Mouse (Mus musculus): Measurements from ENCODE around the gene Kcnh2. TPM values are rescaled to one million over a fixed set of nuclear protein-coding genes. Genes with fewer than 3 reads are reported as not detected.

Gene Kcnh2
- polyA plus RNA-seq, 1 experiment from 2014 or later, result 3.0 TPM

- ATAC-seq, result no peak
- H3K27ac ChIP-seq (ENCODE audit: low read depth, low read length), result no peak overlapping the region
- no peaks in the 10 kb centered on the region for H3K4me1 ChIP-seq (replicated peaks; ENCODE audit: control insufficient read depth, insufficient read depth, low read length)
- no peak overlapping the region for H3K4me2 ChIP-seq (replicated peaks; ENCODE audit: low read depth)
- no peaks in the 10 kb centered on the region for H3K27me3 ChIP-seq (replicated peaks; ENCODE audit: control insufficient read depth, insufficient read depth, low read length)
- TF ChIP-seq CTCF (IDR thresholded peaks at IDR 0.05; ENCODE audit: low read depth), result no peak
- 47% methylated on average over 6 of the region's 6 CpGs for WGBS
- no peak overlapping the region for H3K9ac ChIP-seq (ENCODE audit: low read depth, low read length)
- no peaks in the 10 kb centered on the region for H3K9me3 ChIP-seq (ENCODE audit: control insufficient read depth)
- no peaks in the 10 kb centered on the region for H3K36me3 ChIP-seq (ENCODE audit: control insufficient read depth, insufficient read depth)
- H3K4me3 ChIP-seq (ENCODE audit: low read depth, low read length), result no peak overlapping the region
Observed at GRCm38 (mm10) chr5:24374216-24374615, 22.8 kb upstream of the Kcnh2 start.

GRCm38 (mm10) chr5:24373807-24374206 is 22.4 kb upstream of the Kcnh2 start:
- H3K9me3 ChIP-seq (ENCODE audit: control insufficient read depth), result no peaks in the 10 kb centered on the region
- no peaks in the 10 kb centered on the region for H3K36me3 ChIP-seq (ENCODE audit: control insufficient read depth, insufficient read depth)
- H3K27ac ChIP-seq (ENCODE audit: low read depth, low read length), result no peak overlapping the region
- H3K9ac ChIP-seq (ENCODE audit: low read depth, low read length), result no peak overlapping the region
- H3K4me2 ChIP-seq (replicated peaks; ENCODE audit: low read depth), result no peak overlapping the region
- H3K4me1 ChIP-seq (replicated peaks; ENCODE audit: control insufficient read depth, insufficient read depth, low read length), result no peaks in the 10 kb centered on the region
- TF ChIP-seq CTCF (IDR thresholded peaks at IDR 0.05; ENCODE audit: low read depth), result no peak
- no peak overlapping the region for H3K4me3 ChIP-seq (ENCODE audit: low read depth, low read length)
- WGBS, result 78% methylated on average over 5 of the region's 5 CpGs
- no peak for ATAC-seq
- no peaks in the 10 kb centered on the region for H3K27me3 ChIP-seq (replicated peaks; ENCODE audit: control insufficient read depth, insufficient read depth, low read length)

- Histone ChIP-seq H3K36me3 (ENCODE audit: control insufficient read depth, insufficient read depth) (no peaks in the 10 kb centered on the region), H3K4me3 (ENCODE audit: low read depth, low read length) (no peak overlapping the region), H3K9me3 (ENCODE audit: control insufficient read depth) (no peaks in the 10 kb centered on the region), H3K27ac (ENCODE audit: low read depth, low read length) (no peak overlapping the region), H3K4me1 (replicated peaks; ENCODE audit: control insufficient read depth, insufficient read depth, low read length) (no peaks in the 10 kb centered on the region), H3K27me3 (replicated peaks; ENCODE audit: control insufficient read depth, insufficient read depth, low read length) (no peaks in the 10 kb centered on the region), H3K9ac (ENCODE audit: low read depth, low read length) (no peak overlapping the region), H3K4me2 (replicated peaks; ENCODE audit: low read depth) (no peak overlapping the region)
- TF ChIP-seq CTCF (IDR thresholded peaks at IDR 0.05; ENCODE audit: low read depth), result no peak
- no peak for ATAC-seq
- WGBS, result 87% methylated on average over 9 of the region's 9 CpGs
Observed at GRCm38 (mm10) chr5:24369767-24370166, 18.4 kb upstream of the Kcnh2 start.

GRCm38 (mm10) chr5:24366426-24366825 is 15.0 kb upstream of the Kcnh2 start:
- Histone ChIP-seq H3K36me3 (ENCODE audit: control insufficient read depth, insufficient read depth) (no peaks in the 10 kb centered on the region), H3K9ac (ENCODE audit: low read depth, low read length) (no peak overlapping the region), H3K9me3 (ENCODE audit: control insufficient read depth) (no peaks in the 10 kb centered on the region), H3K4me2 (replicated peaks; ENCODE audit: low read depth) (no peak overlapping the region), H3K27me3 (replicated peaks; ENCODE audit: control insufficient read depth, insufficient read depth, low read length) (no peaks in the 10 kb centered on the region), H3K27ac (ENCODE audit: low read depth, low read length) (no peak overlapping the region), H3K4me1 (replicated peaks; ENCODE audit: control insufficient read depth, insufficient read depth, low read length) (no peaks in the 10 kb centered on the region), H3K4me3 (ENCODE audit: low read depth, low read length) (no peak overlapping the region)
- ATAC-seq, result no peak
- TF ChIP-seq CTCF (IDR thresholded peaks at IDR 0.05; ENCODE audit: low read depth), result no peak
- WGBS, result 80% methylated on average over 9 of the region's 9 CpGs

- H3K9ac ChIP-seq (ENCODE audit: low read depth, low read length), result no peak overlapping the region
- H3K4me1 ChIP-seq (replicated peaks; ENCODE audit: control insufficient read depth, insufficient read depth, low read length), result no peaks in the 10 kb centered on the region
- no peak overlapping the region for H3K4me3 ChIP-seq (ENCODE audit: low read depth, low read length)
- H3K9me3 ChIP-seq (ENCODE audit: control insufficient read depth), result no peaks in the 10 kb centered on the region
- H3K27me3 ChIP-seq (replicated peaks; ENCODE audit: control insufficient read depth, insufficient read depth, low read length), result no peaks in the 10 kb centered on the region
- peak overlapping the region; percentile 21; the same call in 1 of the 2 replicates for H3K4me2 ChIP-seq (replicated peaks; ENCODE audit: low read depth)
- TF ChIP-seq CTCF (IDR thresholded peaks at IDR 0.05; ENCODE audit: low read depth), result no peak
- WGBS, result 43% methylated on average over 5 of the region's 5 CpGs
- no peak for ATAC-seq
- no peaks in the 10 kb centered on the region for H3K36me3 ChIP-seq (ENCODE audit: control insufficient read depth, insufficient read depth)
- no peak overlapping the region for H3K27ac ChIP-seq (ENCODE audit: low read depth, low read length)
Observed at GRCm38 (mm10) chr5:24365528-24365927, 14.1 kb upstream of the Kcnh2 start.

- Histone ChIP-seq H3K27ac (ENCODE audit: low read depth, low read length) (no peak overlapping the region), H3K9me3 (ENCODE audit: control insufficient read depth) (no peaks in the 10 kb centered on the region), H3K4me1 (replicated peaks; ENCODE audit: control insufficient read depth, insufficient read depth, low read length) (no peaks in the 10 kb centered on the region), H3K4me2 (replicated peaks; ENCODE audit: low read depth) (peak overlapping the region; percentile 21; the same call in 1 of the 2 replicates), H3K9ac (ENCODE audit: low read depth, low read length) (no peak overlapping the region), H3K27me3 (replicated peaks; ENCODE audit: control insufficient read depth, insufficient read depth, low read length) (no peaks in the 10 kb centered on the region), H3K4me3 (ENCODE audit: low read depth, low read length) (no peak overlapping the region), H3K36me3 (ENCODE audit: control insufficient read depth, insufficient read depth) (no peaks in the 10 kb centered on the region)
- ATAC-seq, result no peak
- WGBS, result 82% methylated on average over 10 of the region's 10 CpGs
- no peak for TF ChIP-seq CTCF (IDR thresholded peaks at IDR 0.05; ENCODE audit: low read depth)
Observed at GRCm38 (mm10) chr5:24364963-24365362, 13.6 kb upstream of the Kcnh2 start.

- no peak within 1 kb of the TSS for H3K27ac ChIP-seq (ENCODE audit: low read depth, low read length)
- no peak for ATAC-seq
- H3K9me3 ChIP-seq (ENCODE audit: control insufficient read depth), result no peaks in the 10 kb centered on the region
- H3K4me2 ChIP-seq (replicated peaks; ENCODE audit: low read depth), result peak within 1 kb of the TSS; percentile 21
- 53% methylated on average over 12 of the region's 12 CpGs for WGBS
- no peaks in the 10 kb centered on the region for H3K36me3 ChIP-seq (ENCODE audit: control insufficient read depth, insufficient read depth)
- no peak within 1 kb of the TSS for H3K4me3 ChIP-seq (ENCODE audit: low read depth, low read length)
- H3K9ac ChIP-seq (ENCODE audit: low read depth, low read length), result no peak within 1 kb of the TSS
- no peaks in the 10 kb centered on the region for H3K4me1 ChIP-seq (replicated peaks; ENCODE audit: control insufficient read depth, insufficient read depth, low read length)
- no peak for TF ChIP-seq CTCF (IDR thresholded peaks at IDR 0.05; ENCODE audit: low read depth)
- no peaks in the 10 kb centered on the region for H3K27me3 ChIP-seq (replicated peaks; ENCODE audit: control insufficient read depth, insufficient read depth, low read length)
Observed at GRCm38 (mm10) chr5:24364508-24364907, 13.1 kb upstream of the Kcnh2 start, which contains the start of gene Nos3. Gene Nos3 (plus strand): TSS chr5:24364810.

All from intestine, postnatal 0 days (tissue).